19 mouse cellular contexts compared by ENCODE assay signal in the genomic region with DNA sequence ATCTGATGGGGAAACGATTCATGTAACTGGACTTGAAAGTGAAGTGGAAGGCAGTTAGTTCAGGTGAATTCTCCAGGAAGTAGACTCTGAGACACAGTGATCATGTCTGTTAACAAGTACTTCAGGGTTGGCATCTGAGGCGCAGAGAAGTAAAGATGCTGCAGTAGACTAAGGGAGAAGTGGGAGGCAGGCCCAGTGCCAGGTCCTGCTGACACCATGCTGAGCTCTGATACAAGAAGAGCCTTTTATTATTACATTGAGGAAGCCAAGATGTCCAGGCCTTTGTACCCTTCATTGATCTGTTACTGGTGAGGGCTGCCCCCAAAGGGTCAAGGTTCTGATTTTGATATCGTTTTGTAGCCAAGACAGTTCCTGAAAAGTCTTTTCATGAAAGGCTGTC.
"Had no signal": no experiment of that assay in that cellular context is flagged by ENCODE, and none has a peak within 500 bp of the region (broad histone marks: within the 10 kb centered on the region; RNA-seq: fewer than 3 reads in every experiment).

No protein-coding gene starts in this region.

- ATAC-seq: midbrain, embryonic 15.5 days had no signal

- H3K9ac ChIP-seq: limb, embryonic 12.5 days; limb, embryonic 15.5 days; liver, embryonic 13.5 days; midbrain, embryonic 12.5 days; midbrain, embryonic 15.5 days; neural tube, embryonic 12.5 days; neural tube, embryonic 15.5 days had no signal

- H3K36me3 ChIP-seq: limb, embryonic 12.5 days; limb, embryonic 15.5 days; liver, embryonic 13.5 days; midbrain, embryonic 12.5 days; midbrain, embryonic 15.5 days; neural tube, embryonic 12.5 days; neural tube, embryonic 15.5 days had no signal

- DNase-seq: kidney, adult 9 months; kidney, postnatal 14 days; kidney, postnatal 4 days; layer of hippocampus, adult 9-11 months; liver, embryonic 13.5 days; lung, adult 2 months; lung, postnatal 14 days; lung, postnatal 4 days; right cerebral cortex, adult 18-20 months; right cerebral cortex, postnatal 14 days; right cerebral cortex, postnatal 4 days; thymus, postnatal 36 days had no signal

- H3K27me3 ChIP-seq: limb, embryonic 12.5 days; limb, embryonic 15.5 days; liver, embryonic 13.5 days; midbrain, embryonic 12.5 days; midbrain, embryonic 15.5 days; neural tube, embryonic 12.5 days; neural tube, embryonic 15.5 days had no signal

- H3K4me1 ChIP-seq: limb, embryonic 12.5 days; limb, embryonic 15.5 days; liver, embryonic 13.5 days; midbrain, embryonic 12.5 days; midbrain, embryonic 15.5 days; neural tube, embryonic 12.5 days; neural tube, embryonic 15.5 days had no signal

- H3K9me3 ChIP-seq: limb, embryonic 12.5 days; limb, embryonic 15.5 days; liver, embryonic 13.5 days; midbrain, embryonic 12.5 days; midbrain, embryonic 15.5 days; neural tube, embryonic 12.5 days; neural tube, embryonic 15.5 days had no signal

- H3K4me2 ChIP-seq: limb, embryonic 12.5 days; limb, embryonic 15.5 days; liver, embryonic 13.5 days; midbrain, embryonic 12.5 days; midbrain, embryonic 15.5 days; neural tube, embryonic 12.5 days; neural tube, embryonic 15.5 days had no signal

- H3K4me3 ChIP-seq: limb, embryonic 12.5 days; limb, embryonic 15.5 days; liver, embryonic 13.5 days; midbrain, embryonic 12.5 days; midbrain, embryonic 15.5 days; neural tube, embryonic 12.5 days; neural tube, embryonic 15.5 days had no signal

- H3K27ac ChIP-seq: limb, embryonic 12.5 days; limb, embryonic 15.5 days; liver, embryonic 13.5 days; midbrain, embryonic 12.5 days; midbrain, embryonic 15.5 days; neural tube, embryonic 12.5 days; neural tube, embryonic 15.5 days; stomach, postnatal 0 days had no signal
